Mouse (Mus musculus) pancreas, adult 10 weeks (tissue): ENCODE measurements around the gene Vmn1r137. TPM values are rescaled to one million over a fixed set of nuclear protein-coding genes. Genes with fewer than 3 reads are reported as not detected.

Experiments
- polyA plus RNA-seq: library from polyadenylated mRNA; stranded (reverse); fragments of 350-450 nt; fragmentation: Illumina TruSeq; extraction: RNeasy Lipid Tissue Mini Kit (QIAGEN cat#74804); gene quantifications from one replicate; pipeline ENCODE4 v1.2.3, GENCODE M21; 2015; ENCODE audit warnings: low read depth, low replicate concordance; ENCODE audit not compliant: insufficient read depth

The Vmn1r137 gene
- polyA plus RNA-seq, result not detected

GRCm38 (mm10) chr7:21994287-21994686, at the start of gene Vmn1r137:
Gene Vmn1r137 (plus strand): TSS chr7:21994587.

DNA sequence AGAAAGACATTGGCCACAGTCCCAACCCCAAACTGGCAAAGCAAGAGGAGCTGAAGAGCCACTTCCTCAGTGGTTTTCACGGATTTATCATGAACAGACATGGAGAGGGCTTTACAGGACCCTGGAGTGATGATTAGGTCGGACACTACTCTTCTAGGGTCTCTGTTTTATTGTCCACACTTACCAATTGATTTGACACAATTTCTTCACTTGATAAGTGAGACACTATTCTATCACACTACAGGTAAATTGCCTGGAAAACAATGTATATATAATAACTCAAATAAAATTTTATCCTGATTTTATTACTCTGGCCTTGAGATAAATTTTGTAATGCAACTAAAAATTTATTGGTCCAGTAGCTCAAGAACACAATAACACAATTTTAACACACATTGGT, 34.4 kb downstream of the Vmn1r137 start, which contains the start of gene Vmn1r138:
Gene Vmn1r138, minus strand, starts transcription at position 101 of the 400 bp plus-strand sequence.

Other genes with a start within 250 kb of the Vmn1r137 start
- gene Gm4175, start 233.1 kb upstream of the Vmn1r137 start, polyA plus RNA-seq, result not detected
- gene Gm4177, start 197.9 kb upstream of the Vmn1r137 start, polyA plus RNA-seq, result not detected
- gene Vmn1r135, start 162.2 kb upstream of the Vmn1r137 start, polyA plus RNA-seq, result not detected
- not detected for gene Gm5725, start 150.3 kb upstream of the Vmn1r137 start, polyA plus RNA-seq
- not detected for gene Gm5891, start 73.3 kb upstream of the Vmn1r137 start, polyA plus RNA-seq
- gene Vmn1r138, start 34.3 kb downstream of the Vmn1r137 start, polyA plus RNA-seq, result not detected
- gene Gm6176, start 61.7 kb downstream of the Vmn1r137 start, polyA plus RNA-seq, result not detected
- gene Vmn1r139, start 74.5 kb downstream of the Vmn1r137 start, polyA plus RNA-seq, result not detected
- not detected for gene Gm16451, start 123.7 kb downstream of the Vmn1r137 start, polyA plus RNA-seq
- gene Gm10666, start 140.2 kb downstream of the Vmn1r137 start, polyA plus RNA-seq, result not detected
- gene Vmn1r142, start 169.4 kb downstream of the Vmn1r137 start, polyA plus RNA-seq, result not detected
- gene Vmn1r143, start 194.8 kb downstream of the Vmn1r137 start, polyA plus RNA-seq, result not detected
- gene Gm8653, start 206.7 kb downstream of the Vmn1r137 start, polyA plus RNA-seq, result not detected
- not detected for gene Gm8453, start 234.9 kb downstream of the Vmn1r137 start, polyA plus RNA-seq